In the genomic region with DNA sequence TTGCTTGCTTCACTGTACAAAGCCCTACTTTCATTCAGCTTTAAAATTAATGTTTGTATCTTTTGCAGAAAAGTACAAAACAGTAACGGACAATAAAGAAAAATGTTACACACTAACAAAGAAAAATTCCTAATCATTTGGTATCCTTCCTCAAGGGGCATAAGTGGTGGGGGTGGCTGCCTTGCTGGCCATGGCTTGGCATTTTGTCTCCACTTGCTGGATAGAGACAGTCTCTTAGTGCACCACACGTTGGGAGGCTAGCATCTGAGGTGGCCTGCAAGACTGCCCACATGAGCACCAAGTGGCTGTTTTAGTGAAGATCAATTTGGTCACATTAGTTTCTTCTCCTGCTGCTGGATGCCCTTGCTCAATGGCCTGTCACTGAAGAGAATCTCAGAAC, we compare ENCODE assay signal across 32 mouse cellular contexts.
"Had no signal": no experiment of that assay in that cellular context is flagged by ENCODE, and none has a peak within 500 bp of the region (broad histone marks: within the 10 kb centered on the region; RNA-seq: fewer than 3 reads in every experiment).

No protein-coding gene starts in this region.

- H3K27ac ChIP-seq: limb, embryonic 10.5 days; limb, embryonic 12.5 days; limb, embryonic 13.5 days; limb, embryonic 15.5 days; liver, embryonic 12.5 days; liver, embryonic 13.5 days; liver, embryonic 14.5 days; liver, embryonic 15.5 days; lung, embryonic 15.5 days; macrophage; midbrain, embryonic 10.5 days; midbrain, embryonic 12.5 days; midbrain, embryonic 13.5 days; midbrain, embryonic 15.5 days; neural tube, embryonic 12.5 days had no signal

- DNase-seq: left cerebral cortex, postnatal 4 days; liver; liver, embryonic 13.5 days; liver, postnatal 0 days; lung, adult 18-20 months; lung, adult 2 months; lung, embryonic 14.5 days; lung, postnatal 10 days; lung, postnatal 14 days; lung, postnatal 36 days; lung, postnatal 4 days; midbrain, embryonic 14.5 days had no signal

- H3K9ac ChIP-seq: limb, embryonic 12.5 days; limb, embryonic 13.5 days; limb, embryonic 15.5 days; liver, embryonic 12.5 days; liver, embryonic 13.5 days; liver, embryonic 14.5 days; liver, embryonic 15.5 days; liver, postnatal 0 days; lung, embryonic 14.5 days; lung, embryonic 15.5 days; midbrain, embryonic 12.5 days; midbrain, embryonic 13.5 days; midbrain, embryonic 15.5 days; neural tube, embryonic 12.5 days had no signal

- H3K36me3 ChIP-seq: limb, embryonic 10.5 days; limb, embryonic 12.5 days; limb, embryonic 13.5 days; limb, embryonic 15.5 days; liver, embryonic 12.5 days; liver, embryonic 13.5 days; liver, embryonic 15.5 days; lung, embryonic 15.5 days; midbrain, embryonic 13.5 days; midbrain, embryonic 15.5 days; neural tube, embryonic 12.5 days had no signal

- H3K9me3 ChIP-seq: limb, embryonic 10.5 days; limb, embryonic 15.5 days; liver, embryonic 12.5 days; liver, embryonic 13.5 days; liver, embryonic 15.5 days; lung, embryonic 15.5 days; midbrain, embryonic 10.5 days; midbrain, embryonic 13.5 days; midbrain, embryonic 15.5 days; neural tube, embryonic 12.5 days had no signal

- ATAC-seq: liver, embryonic 12.5 days; liver, postnatal 0 days; lung, postnatal 0 days; midbrain, embryonic 13.5 days; midbrain, embryonic 15.5 days; midbrain, embryonic 16.5 days had no signal

- H3K4me3 ChIP-seq: limb, embryonic 10.5 days; limb, embryonic 12.5 days; limb, embryonic 13.5 days; limb, embryonic 15.5 days; liver, embryonic 12.5 days; liver, embryonic 13.5 days; liver, embryonic 15.5 days; lung, embryonic 15.5 days; megakaryocyte, embryonic 14.5 days; midbrain, embryonic 10.5 days; midbrain, embryonic 12.5 days; midbrain, embryonic 13.5 days; midbrain, embryonic 15.5 days; myocyte; neural tube, embryonic 12.5 days had no signal

- H3K4me1 ChIP-seq: limb, embryonic 10.5 days; limb, embryonic 12.5 days; liver, embryonic 12.5 days; liver, embryonic 13.5 days; liver, embryonic 15.5 days; lung, embryonic 15.5 days; midbrain, embryonic 12.5 days had no signal

- H3K4me2 ChIP-seq: limb, embryonic 12.5 days; limb, embryonic 13.5 days; limb, embryonic 15.5 days; liver, embryonic 11.5 days; liver, embryonic 12.5 days; liver, embryonic 13.5 days; liver, embryonic 15.5 days; lung, embryonic 14.5 days; lung, embryonic 15.5 days; midbrain, embryonic 11.5 days; midbrain, embryonic 12.5 days; midbrain, embryonic 13.5 days; midbrain, embryonic 15.5 days; neural tube, embryonic 12.5 days had no signal

- H3K27me3 ChIP-seq: limb, embryonic 12.5 days; limb, embryonic 13.5 days; limb, embryonic 15.5 days; liver, embryonic 12.5 days; liver, embryonic 13.5 days; liver, embryonic 15.5 days; lung, embryonic 15.5 days; midbrain, embryonic 12.5 days; midbrain, embryonic 13.5 days; midbrain, embryonic 15.5 days; neural tube, embryonic 12.5 days had no signal
